Comparison of ENCODE assay signal across 25 mouse cellular contexts in genomic region chr11:99295039-99295438, GRCm38 (mm10). TPM values are rescaled to one million over a fixed set of nuclear protein-coding genes. Genes with fewer than 3 reads are reported as not detected.
DNase-seq lines count a peak whose midpoint lies in the region; ATAC-seq and TF ChIP-seq lines count a peak whose summit lies in the region.
"Had no signal": no experiment of that assay in that cellular context is flagged by ENCODE, and none has a peak within 500 bp of the region (broad histone marks: within the 10 kb centered on the region; RNA-seq: fewer than 3 reads in every experiment).

No protein-coding gene starts in this region.

- H3K9me3 ChIP-seq in hindbrain, postnatal 0 days (ENCODE audit: low read length): no peaks in the 10 kb centered on the region
- H3K9me3 ChIP-seq in hindbrain, embryonic 13.5 days: no peaks in the 10 kb centered on the region; the same call in 1 of the 2 replicates
- H3K9me3 ChIP-seq in lung, postnatal 0 days (ENCODE audit: low read length): no peaks in the 10 kb centered on the region
- H3K9me3 ChIP-seq: embryonic facial prominence, embryonic 15.5 days; forebrain, embryonic 13.5 days; hindbrain, embryonic 10.5 days; lung, embryonic 15.5 days; neural tube, embryonic 13.5 days had no signal

- H3K27me3 ChIP-seq in hindbrain, postnatal 0 days (ENCODE audit: insufficient read depth, low read length): no peaks in the 10 kb centered on the region
- no peaks in the 10 kb centered on the region; the same call in 1 of the 2 replicates for H3K27me3 ChIP-seq in hindbrain, embryonic 13.5 days
- H3K27me3 ChIP-seq in lung, postnatal 0 days (replicated peaks; ENCODE audit: insufficient read depth, low read length): no peaks in the 10 kb centered on the region
- H3K27me3 ChIP-seq in splenic B cell, adult 2 months (ENCODE audit: control insufficient read depth, insufficient read depth, low read length, poor library complexity, severe bottlenecking): no peaks in the 10 kb centered on the region
- H3K27me3 ChIP-seq: embryonic facial prominence, embryonic 15.5 days; forebrain, embryonic 13.5 days; neural tube, embryonic 13.5 days had no signal

- no peak overlapping the region for H3K4me2 ChIP-seq in hindbrain, postnatal 0 days (ENCODE audit: low read depth, low read length)
- no peak overlapping the region for H3K4me2 ChIP-seq in hindbrain, embryonic 13.5 days
- no peak overlapping the region for H3K4me2 ChIP-seq in lung, postnatal 0 days (replicated peaks; ENCODE audit: low read depth, low read length)
- H3K4me2 ChIP-seq: embryonic facial prominence, embryonic 15.5 days; forebrain, embryonic 13.5 days; heart, embryonic 13.5 days; liver, embryonic 11.5 days; lung, embryonic 15.5 days; neural tube, embryonic 13.5 days had no signal

- no peaks in the 10 kb centered on the region for H3K36me3 ChIP-seq in hindbrain, postnatal 0 days (ENCODE audit: insufficient read depth, low read length)
- no peaks in the 10 kb centered on the region for H3K36me3 ChIP-seq in hindbrain, embryonic 13.5 days
- H3K36me3 ChIP-seq in lung, postnatal 0 days (ENCODE audit: insufficient read depth, low read length): no peaks in the 10 kb centered on the region
- H3K36me3 ChIP-seq in splenic B cell, adult 2 months (ENCODE audit: control insufficient read depth, insufficient read depth, low read length, poor library complexity, severe bottlenecking): no peaks in the 10 kb centered on the region
- H3K36me3 ChIP-seq: embryonic facial prominence, embryonic 15.5 days; heart, embryonic 13.5 days; hindbrain, embryonic 10.5 days; lung, embryonic 15.5 days; neural tube, embryonic 13.5 days had no signal

- H3K4me3 ChIP-seq in hindbrain, postnatal 0 days (ENCODE audit: low read length): no peak overlapping the region
- no peak overlapping the region for H3K4me3 ChIP-seq in hindbrain, embryonic 13.5 days
- no peak overlapping the region for H3K4me3 ChIP-seq in lung, postnatal 0 days (ENCODE audit: low read depth, low read length)
- H3K4me3 ChIP-seq: embryonic facial prominence, embryonic 15.5 days; forebrain, embryonic 13.5 days; heart, embryonic 13.5 days; hindbrain, embryonic 10.5 days; lung, embryonic 15.5 days; neural tube, embryonic 13.5 days had no signal

- peak; percentile 63 for TF ChIP-seq CTCF in hindbrain, postnatal 0 days (IDR thresholded peaks at IDR 0.05; ENCODE audit: low read depth)
- TF ChIP-seq CTCF in lung, postnatal 0 days (IDR thresholded peaks at IDR 0.05): peak; percentile 53

- H3K4me1 ChIP-seq in hindbrain, postnatal 0 days (ENCODE audit: insufficient read depth, low read length): no peaks in the 10 kb centered on the region
- H3K4me1 ChIP-seq in hindbrain, embryonic 13.5 days (replicated peaks): no peaks in the 10 kb centered on the region
- H3K4me1 ChIP-seq in lung, postnatal 0 days (ENCODE audit: insufficient read depth, low read depth, low read length): no peaks in the 10 kb centered on the region
- H3K4me1 ChIP-seq: embryonic facial prominence, embryonic 15.5 days; forebrain, embryonic 13.5 days; heart, embryonic 13.5 days; hindbrain, embryonic 10.5 days; lung, embryonic 15.5 days; neural tube, embryonic 13.5 days had no signal

- no peak overlapping the region for H3K9ac ChIP-seq in hindbrain, postnatal 0 days (replicated peaks; ENCODE audit: low read length)
- no peak overlapping the region for H3K9ac ChIP-seq in hindbrain, embryonic 13.5 days
- no peak overlapping the region for H3K9ac ChIP-seq in lung, postnatal 0 days (replicated peaks; ENCODE audit: low read depth)
- H3K9ac ChIP-seq: embryonic facial prominence, embryonic 15.5 days; forebrain, embryonic 13.5 days; heart, embryonic 13.5 days; lung, embryonic 15.5 days; neural tube, embryonic 13.5 days had no signal

- no peak for ATAC-seq in hindbrain, postnatal 0 days
- ATAC-seq in hindbrain, embryonic 13.5 days (ENCODE audit: low FRiP score): no peak
- no peak for ATAC-seq in lung, postnatal 0 days
- ATAC-seq: activated CD4-positive, CD25-positive, alpha-beta regulatory T cell, adult 4 months; forebrain, embryonic 13.5 days; Patski had no signal

- DNase-seq in hindbrain, postnatal 0 days (ENCODE audit: low spot score): peak; percentile 60
- DNase-seq in lung, postnatal 0 days (ENCODE audit: low spot score): no peak
- no peak for DNase-seq in lung, postnatal 14 days
- peak; percentile 8 for DNase-seq in adipocyte (ENCODE audit: low spot score)
- peak; percentile 20 for DNase-seq in splenic B cell, adult 2 months (ENCODE audit: low read depth, low spot score)
- no peak for DNase-seq in gastrocnemius, postnatal 10 days
- DNase-seq: adrenal gland, postnatal 25 days; cerebellum, adult 9-10 months; kidney, adult 11 months; left cerebral cortex, postnatal 4 days; thymus, postnatal 25 days had no signal

- TF ChIP-seq EP300 in lung, postnatal 0 days (IDR thresholded peaks at IDR 0.05): no peak

- H3K27ac ChIP-seq in hindbrain, postnatal 0 days: no peak overlapping the region
- H3K27ac ChIP-seq in hindbrain, embryonic 13.5 days: no peak overlapping the region; the same call in 1 of the 2 replicates
- H3K27ac ChIP-seq in lung, postnatal 0 days (ENCODE audit: low read length): no peak overlapping the region
- H3K27ac ChIP-seq: embryonic facial prominence, embryonic 15.5 days; forebrain, embryonic 13.5 days; heart, embryonic 13.5 days; hindbrain, embryonic 10.5 days; lung, embryonic 15.5 days; neural tube, embryonic 13.5 days had no signal

- 61% methylated on average over 5 of the region's 5 CpGs for WGBS in hindbrain, postnatal 0 days
- 67% methylated on average over 5 of the region's 5 CpGs for WGBS in hindbrain, embryonic 13.5 days
- 49% methylated on average over 5 of the region's 5 CpGs for WGBS in lung, postnatal 0 days

RNA-seq across cellular contexts. Expression of gene Krt24, which starts 10.0 kb away (rescaled TPM):
- not detected in 2 replicates for total RNA-seq in hindbrain, postnatal 0 days (2014; rRNA removed)
- polyA plus RNA-seq in hindbrain, postnatal 0 days (2015; fragmentation: Nextera tagmentation; extraction: Ambion mirVana): 0.23 and 0.32 TPM in 2 replicates
- polyA plus RNA-seq in hindbrain, embryonic 13.5 days (2015; fragmentation: Nextera tagmentation; extraction: Ambion mirVana): 0.09 TPM in 1 of 2 replicates, not detected in the other
- polyA plus RNA-seq in lung, postnatal 0 days (2015; fragmentation: Nextera tagmentation; extraction: Ambion mirVana): not detected in 2 replicates
- total RNA-seq in gastrocnemius, postnatal 10 days (2021): not detected
- total RNA-seq: adrenal gland, postnatal 25 days; granulocyte monocyte progenitor cell, adult 5-6 weeks; layer of hippocampus, postnatal 10 days; left cerebral cortex, postnatal 4 days; megakaryocyte, adult 5-6 weeks had no signal
- polyA plus RNA-seq: activated CD4-positive, CD25-positive, alpha-beta regulatory T cell, adult 4 months; forebrain, embryonic 13.5 days; heart, embryonic 13.5 days; hindbrain, embryonic 10.5 days; liver, embryonic 11.5 days; lung, embryonic 15.5 days; Patski had no signal

RNA-seq across cellular contexts. Expression of gene Krt25, which starts 27.7 kb away (rescaled TPM):
- total RNA-seq in hindbrain, postnatal 0 days (2014; rRNA removed): 1.3 and 1.4 TPM in 2 replicates
- 1.3 and 1.4 TPM in 2 replicates for polyA plus RNA-seq in hindbrain, postnatal 0 days (2015; fragmentation: Nextera tagmentation; extraction: Ambion mirVana)
- 0.19 and 0.35 TPM in 2 replicates for polyA plus RNA-seq in hindbrain, embryonic 13.5 days (2015; fragmentation: Nextera tagmentation; extraction: Ambion mirVana)
- polyA plus RNA-seq in lung, postnatal 0 days (2015; fragmentation: Nextera tagmentation; extraction: Ambion mirVana): 0.11 and 0.15 TPM in 2 replicates
- total RNA-seq in gastrocnemius, postnatal 10 days (2021): under 1 TPM in 1 of 2 experiments, not detected in 1; 0.14 TPM
- total RNA-seq: adrenal gland, postnatal 25 days; granulocyte monocyte progenitor cell, adult 5-6 weeks; layer of hippocampus, postnatal 10 days; left cerebral cortex, postnatal 4 days; megakaryocyte, adult 5-6 weeks had no signal
- polyA plus RNA-seq: activated CD4-positive, CD25-positive, alpha-beta regulatory T cell, adult 4 months; forebrain, embryonic 13.5 days; heart, embryonic 13.5 days; hindbrain, embryonic 10.5 days; liver, embryonic 11.5 days; lung, embryonic 15.5 days; Patski; testis, adult 2 months had no signal

RNA-seq across cellular contexts. Expression of gene Krt26, which starts 42.7 kb away (rescaled TPM):
- total RNA-seq in hindbrain, postnatal 0 days (2014; rRNA removed): 0.50 and 0.99 TPM in 2 replicates
- polyA plus RNA-seq in hindbrain, postnatal 0 days (2015; fragmentation: Nextera tagmentation; extraction: Ambion mirVana): 0.50 and 0.79 TPM in 2 replicates
- polyA plus RNA-seq in hindbrain, embryonic 13.5 days (2015; fragmentation: Nextera tagmentation; extraction: Ambion mirVana): 0.13 and 0.21 TPM in 2 replicates
- polyA plus RNA-seq in lung, postnatal 0 days (2015; fragmentation: Nextera tagmentation; extraction: Ambion mirVana): not detected in 2 replicates
- not detected for total RNA-seq in gastrocnemius, postnatal 10 days (2021)
- total RNA-seq: adrenal gland, postnatal 25 days; granulocyte monocyte progenitor cell, adult 5-6 weeks; left cerebral cortex, postnatal 4 days; megakaryocyte, adult 5-6 weeks had no signal
- polyA plus RNA-seq: activated CD4-positive, CD25-positive, alpha-beta regulatory T cell, adult 4 months; heart, embryonic 13.5 days; liver, embryonic 11.5 days; lung, embryonic 15.5 days; Patski had no signal

RNA-seq across cellular contexts. Expression of gene Krt222, which starts 51.2 kb away (rescaled TPM):
- total RNA-seq in hindbrain, postnatal 0 days (2014; rRNA removed): 9.0 and 10.7 TPM in 2 replicates
- polyA plus RNA-seq in hindbrain, postnatal 0 days (2015; fragmentation: Nextera tagmentation; extraction: Ambion mirVana): 12.8 and 12.9 TPM in 2 replicates
- polyA plus RNA-seq in hindbrain, embryonic 13.5 days (2015; fragmentation: Nextera tagmentation; extraction: Ambion mirVana): 3.9 and 4.1 TPM in 2 replicates
- 0.40 and 0.44 TPM in 2 replicates for polyA plus RNA-seq in lung, postnatal 0 days (2015; fragmentation: Nextera tagmentation; extraction: Ambion mirVana)
- 10 to 100 TPM in 1 of 2 experiments, 1 to 10 TPM in 1; 9.3 to 11.7 TPM for total RNA-seq in gastrocnemius, postnatal 10 days (2021)
- total RNA-seq: granulocyte monocyte progenitor cell, adult 5-6 weeks; megakaryocyte, adult 5-6 weeks had no signal

RNA-seq across cellular contexts. Expression of gene Krt27, which starts 55.9 kb away (rescaled TPM):
- 0.40 and 0.89 TPM in 2 replicates for total RNA-seq in hindbrain, postnatal 0 days (2014; rRNA removed)
- polyA plus RNA-seq in hindbrain, postnatal 0 days (2015; fragmentation: Nextera tagmentation; extraction: Ambion mirVana): 0.34 and 0.35 TPM in 2 replicates
- polyA plus RNA-seq in hindbrain, embryonic 13.5 days (2015; fragmentation: Nextera tagmentation; extraction: Ambion mirVana): not detected in 2 replicates
- not detected in 2 replicates for polyA plus RNA-seq in lung, postnatal 0 days (2015; fragmentation: Nextera tagmentation; extraction: Ambion mirVana)
- not detected for total RNA-seq in gastrocnemius, postnatal 10 days (2021)
- total RNA-seq: adrenal gland, postnatal 25 days; granulocyte monocyte progenitor cell, adult 5-6 weeks; layer of hippocampus, postnatal 10 days; left cerebral cortex, postnatal 4 days; megakaryocyte, adult 5-6 weeks had no signal
- polyA plus RNA-seq: forebrain, embryonic 13.5 days; heart, embryonic 13.5 days; hindbrain, embryonic 10.5 days; liver, embryonic 11.5 days; lung, embryonic 15.5 days; Patski; testis, adult 2 months had no signal

Comparison
In these comparisons a context has a peak if more than half of its experiments do, and no peak if none do; other contexts are left out.
1. DNase-seq: peak in hindbrain, postnatal 0 days (single experiment), adipocyte (single experiment) and splenic B cell, adult 2 months (single experiment); none in lung, postnatal 0 days (single experiment), lung, postnatal 14 days (single experiment) and gastrocnemius, postnatal 10 days (single experiment).